Mouse (Mus musculus) NIH3T3 (cell line): Measurements from ENCODE around the gene Rhbdl1.
A peak's percentile ranks its signal among the peaks of the same experiment; 100 is the strongest.

Experiments used
- DNase-seq: peaks from one replicate; pipeline ENCODE4 v3.0.0-alpha.2; 2012; ENCODE audit warnings: low read depth

Rhbdl1 gene

DNA sequence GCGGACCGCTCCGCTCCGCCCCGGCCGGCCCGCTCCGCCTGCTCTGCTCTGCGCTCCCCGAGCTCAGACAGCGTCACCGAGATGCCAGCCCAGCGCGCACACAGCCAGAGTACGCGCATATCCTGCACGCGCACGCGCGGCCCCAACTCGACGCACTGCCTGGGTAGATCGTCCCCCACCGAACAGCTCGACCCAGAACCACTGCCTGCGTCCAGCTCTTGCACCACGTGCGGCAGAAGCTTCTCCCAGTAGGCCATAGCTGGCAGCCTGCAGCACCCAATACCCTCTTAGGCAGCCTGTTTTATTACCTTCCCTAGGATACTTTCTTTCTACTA lies at the start of gene Rhbdl1:
TSS of gene Rhbdl1 (minus strand) at position 220 of the 335 bp plus-strand sequence.
- DNase-seq = no peak

DNA sequence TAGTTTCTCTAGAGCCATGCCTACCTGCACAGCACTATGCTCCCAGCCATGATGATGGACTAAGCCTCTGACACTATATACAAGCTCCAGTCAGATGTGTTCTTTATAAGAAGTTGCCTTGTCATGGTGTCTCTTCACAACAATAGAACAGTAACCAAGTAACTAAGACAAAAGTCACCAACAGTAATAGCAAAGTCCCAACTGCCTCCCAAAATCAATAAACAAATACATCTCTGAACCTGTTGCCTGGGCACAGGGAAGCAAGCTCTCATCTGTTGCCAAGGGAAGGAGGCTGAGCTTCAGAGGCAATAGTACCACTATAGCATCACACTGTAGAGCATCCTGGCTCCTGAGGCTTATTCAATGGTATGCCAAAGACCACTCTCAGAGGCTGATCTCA lies 49.7 kb upstream of the Rhbdl1 start:
- DNase-seq = no peak

DNA sequence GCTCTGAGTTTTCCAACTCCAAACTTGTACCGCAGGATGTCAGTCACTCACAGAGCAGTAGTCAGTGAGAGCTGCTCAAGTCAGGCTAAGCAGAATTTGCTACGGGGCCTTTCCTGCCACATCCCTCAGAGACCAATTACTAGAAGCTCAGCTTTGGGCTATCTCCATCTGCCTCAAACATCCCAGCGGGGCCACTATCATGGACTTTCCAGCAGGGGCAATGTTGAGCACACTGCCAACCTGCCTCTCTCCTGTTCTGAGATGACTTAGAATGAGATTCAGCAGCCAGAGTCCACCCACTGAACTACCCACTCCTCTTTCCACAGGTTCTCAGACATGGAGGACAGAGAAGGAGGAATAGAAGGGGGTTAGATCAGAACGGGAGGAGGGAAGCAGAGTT lies 48.5 kb upstream of the Rhbdl1 start:
- peak; percentile 58 for DNase-seq

DNA sequence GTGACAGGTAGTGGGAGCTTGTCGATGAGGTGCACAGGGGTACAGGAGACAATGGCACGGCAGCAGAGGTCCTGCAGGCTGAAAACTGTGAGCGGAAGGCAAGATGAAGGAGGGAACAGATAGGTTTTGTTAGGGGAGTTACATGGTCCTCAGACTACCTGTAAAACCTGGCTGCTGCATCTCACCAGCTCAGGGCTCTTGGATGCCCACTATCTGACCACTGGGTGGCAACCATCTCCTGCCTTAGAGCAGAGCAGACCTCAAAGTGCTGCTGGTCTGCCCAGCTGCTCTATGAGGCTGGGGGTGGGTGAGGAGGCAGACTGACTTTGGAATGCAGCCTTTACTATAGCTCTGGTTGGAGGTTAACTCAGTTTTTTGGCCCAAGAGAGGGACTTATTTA lies 46.7 kb upstream of the Rhbdl1 start:
- no peak for DNase-seq

DNA sequence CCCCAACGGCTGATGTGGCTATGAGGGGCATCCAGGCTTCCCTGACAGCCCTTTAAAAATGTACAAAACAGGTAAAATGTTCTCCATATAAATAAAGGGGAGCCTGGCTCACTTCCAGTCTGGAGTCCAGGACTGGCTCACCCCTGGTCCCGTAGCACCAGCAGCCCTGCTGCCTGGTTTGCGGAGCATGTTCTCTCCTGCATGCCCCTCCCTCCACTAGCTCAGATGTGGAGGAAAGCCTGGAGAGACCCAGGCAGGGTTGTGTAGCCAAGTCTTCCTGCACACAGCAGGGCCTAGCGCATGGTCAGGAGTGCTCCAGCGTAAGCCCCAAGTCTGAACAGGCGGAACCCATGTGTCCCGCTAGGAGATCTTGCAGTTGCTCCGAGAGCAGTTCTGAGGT lies 46.2 kb upstream of the Rhbdl1 start:
- DNase-seq = no peak

DNA sequence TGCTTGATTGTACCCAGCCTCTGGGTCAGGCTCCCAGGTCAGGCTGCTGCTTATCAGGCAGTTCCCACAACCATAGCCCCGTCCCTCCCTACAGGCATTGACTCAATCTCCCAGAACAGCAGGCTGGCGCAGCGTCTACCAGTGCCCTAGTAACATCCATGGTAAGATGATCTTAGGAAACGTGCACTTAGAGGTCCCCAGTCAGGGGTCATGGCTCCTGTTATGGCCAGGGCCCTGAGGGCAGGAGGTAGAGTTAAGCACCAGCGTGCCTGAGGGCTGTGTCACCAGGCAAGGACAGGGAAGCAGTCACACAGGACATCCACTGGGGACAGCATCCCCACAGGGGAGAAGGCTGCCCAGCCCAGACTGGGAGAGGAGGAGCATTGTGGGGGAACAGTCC lies 45.2 kb upstream of the Rhbdl1 start:
- no peak for DNase-seq

DNA sequence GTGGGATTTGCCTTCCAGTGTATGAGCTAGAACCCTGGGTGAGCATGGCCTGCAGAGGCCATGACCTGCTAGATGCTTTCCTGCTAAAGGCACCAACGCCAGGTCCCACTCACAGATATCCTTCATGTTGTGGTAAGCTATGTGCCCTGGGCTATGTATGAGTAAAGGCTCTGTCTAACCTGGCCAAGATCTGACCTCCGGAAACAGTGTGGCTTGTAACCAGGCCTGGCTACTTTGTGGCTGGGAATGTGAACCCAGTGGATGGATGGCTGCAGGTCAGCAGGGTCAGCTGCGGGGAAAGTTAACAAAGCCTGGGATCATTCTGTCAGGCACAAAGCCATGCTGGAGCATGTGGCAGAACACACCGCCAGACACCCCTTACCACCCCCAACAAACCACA lies 44.6 kb upstream of the Rhbdl1 start:
- no peak for DNase-seq

DNA sequence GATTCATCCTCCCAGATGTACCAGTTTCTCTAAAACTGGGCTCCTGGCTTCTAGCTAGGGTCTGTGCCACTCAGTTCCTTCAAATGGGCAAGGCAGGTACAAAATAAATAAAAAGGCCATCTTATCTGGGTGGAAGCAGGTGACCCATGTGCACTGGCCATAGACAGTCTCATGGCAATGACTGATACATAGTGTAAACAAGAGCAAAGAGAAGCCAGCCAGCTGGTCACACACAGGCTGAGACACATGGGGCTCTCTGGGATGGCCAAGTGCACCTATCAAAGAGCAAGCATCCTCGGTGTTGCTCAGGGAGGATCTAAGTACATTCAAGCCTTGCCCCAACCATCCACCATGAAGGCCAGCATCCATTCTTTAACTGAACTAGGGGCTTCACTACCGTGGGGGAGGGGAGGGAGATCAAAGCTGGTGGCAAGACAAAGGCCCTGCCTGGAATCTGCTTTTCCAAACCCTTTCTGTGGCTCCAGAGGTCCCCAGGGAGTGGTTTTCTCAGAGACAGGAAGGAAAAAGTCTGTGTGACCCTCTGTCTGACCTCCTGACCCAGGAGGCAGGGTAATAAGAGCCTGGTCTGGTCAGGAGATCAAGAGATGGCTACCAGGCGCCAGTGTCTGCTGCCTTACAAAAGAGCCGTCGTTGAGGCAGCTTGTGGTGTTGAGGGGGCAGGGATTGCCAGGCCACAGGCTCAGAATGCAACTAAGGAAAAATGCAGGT lies 44.0 kb upstream of the Rhbdl1 start:
- no peak for DNase-seq

DNA sequence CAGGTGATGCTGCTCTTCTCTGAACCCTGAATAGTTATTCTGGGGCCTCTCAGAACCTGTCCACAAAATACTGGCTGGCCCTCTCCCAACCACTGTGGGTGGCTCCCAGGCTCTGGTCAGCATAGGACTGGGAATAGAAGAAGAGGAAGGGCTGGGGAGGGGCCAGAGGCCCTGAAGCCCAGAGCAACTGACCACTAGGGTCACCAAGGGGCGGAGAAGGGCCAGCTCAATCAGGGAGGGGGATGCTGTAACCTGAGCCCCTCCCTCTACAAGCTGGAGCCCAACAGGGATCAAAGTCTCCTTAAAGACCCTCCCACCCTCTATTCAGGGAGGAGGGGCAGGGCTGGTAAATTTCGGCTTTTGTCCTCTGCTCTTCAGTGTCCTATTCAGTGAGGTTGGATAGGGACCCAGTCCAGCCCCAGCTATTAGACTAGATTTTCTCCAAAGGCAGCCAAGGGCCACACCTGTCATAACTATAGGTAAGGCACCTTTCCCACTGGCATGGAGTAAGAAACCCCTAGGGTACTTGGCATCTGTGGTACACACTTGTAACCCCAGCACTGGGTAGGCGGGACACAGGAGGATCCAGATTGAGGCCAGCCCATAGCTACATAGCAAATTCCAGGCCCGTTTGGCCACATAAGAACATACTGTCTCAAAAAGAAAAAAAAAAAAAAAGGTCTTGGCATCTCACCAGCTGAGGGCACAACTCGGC lies 43.3 kb upstream of the Rhbdl1 start, which contains the start of gene Wfikkn1:
TSS of gene Wfikkn1 (minus strand) at position 663 of the 715 bp plus-strand sequence.
- no peak for DNase-seq

DNA sequence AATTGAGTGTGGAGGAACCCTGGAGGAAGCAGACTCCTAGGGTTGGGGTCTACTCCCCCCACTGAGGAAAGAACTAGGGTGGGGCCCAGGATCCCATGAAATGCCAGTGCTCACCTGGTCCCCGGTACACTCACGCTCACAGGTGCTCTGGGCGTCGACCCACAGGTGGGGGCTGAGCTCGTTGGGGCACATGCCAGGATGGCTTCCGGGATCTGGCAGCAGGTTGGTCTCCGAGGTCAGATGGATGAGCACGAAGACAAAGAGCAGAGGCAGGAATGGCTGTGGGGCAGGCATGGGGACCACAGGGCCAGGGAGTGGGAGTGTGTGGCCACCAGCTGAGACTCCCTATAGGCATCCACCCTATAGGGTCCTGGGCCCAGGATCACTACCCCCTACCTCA lies 42.7 kb upstream of the Rhbdl1 start:
- DNase-seq = no peak

DNA sequence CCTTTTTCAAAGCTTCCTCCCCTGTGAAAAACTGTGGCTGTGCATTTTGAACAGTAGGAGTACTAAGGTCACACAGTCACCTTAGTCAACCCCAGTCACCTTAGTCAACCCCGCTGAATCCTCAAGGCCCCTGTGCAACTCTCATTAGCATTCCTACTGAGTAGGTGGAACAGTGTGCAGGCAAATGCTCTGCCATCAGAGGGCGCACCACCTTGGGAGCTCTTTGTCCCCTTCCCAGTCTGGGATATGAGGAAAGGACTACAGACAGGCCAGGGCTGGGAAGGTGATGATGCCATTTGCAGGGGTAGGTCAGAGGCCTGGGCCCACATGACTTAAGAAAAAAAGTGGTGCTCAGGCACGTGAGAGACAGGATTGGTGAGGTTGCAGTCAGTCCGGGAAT lies 42.2 kb upstream of the Rhbdl1 start:
- DNase-seq = peak; percentile 61

DNA sequence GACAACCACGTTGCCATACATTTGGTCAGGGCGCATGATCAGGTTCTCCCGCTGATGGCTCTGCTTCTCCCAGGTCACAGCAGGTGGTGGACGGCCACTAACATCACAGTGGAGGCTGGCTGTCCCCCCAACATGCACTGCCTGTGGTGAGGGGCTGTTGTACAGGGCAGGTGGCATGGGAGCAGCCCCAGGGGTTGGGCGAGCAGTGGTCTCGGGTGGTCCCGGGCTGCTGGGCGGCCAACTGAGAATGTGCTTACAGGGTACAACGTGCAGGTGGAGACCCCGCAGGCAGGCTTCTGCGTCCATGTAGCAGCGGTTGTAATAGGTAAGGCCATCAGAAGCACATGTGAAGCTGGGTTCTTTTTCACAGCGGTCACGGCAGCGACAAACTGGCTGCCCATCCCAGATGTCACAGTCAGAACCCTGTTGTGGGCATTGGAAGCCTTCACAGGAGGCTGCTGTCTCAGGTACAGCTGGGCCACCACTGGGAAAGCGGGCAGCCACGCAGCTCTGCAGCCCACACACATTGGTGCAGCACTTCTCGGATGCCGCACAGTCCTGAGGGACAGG lies 41.6 kb upstream of the Rhbdl1 start:
- no peak for DNase-seq

DNA sequence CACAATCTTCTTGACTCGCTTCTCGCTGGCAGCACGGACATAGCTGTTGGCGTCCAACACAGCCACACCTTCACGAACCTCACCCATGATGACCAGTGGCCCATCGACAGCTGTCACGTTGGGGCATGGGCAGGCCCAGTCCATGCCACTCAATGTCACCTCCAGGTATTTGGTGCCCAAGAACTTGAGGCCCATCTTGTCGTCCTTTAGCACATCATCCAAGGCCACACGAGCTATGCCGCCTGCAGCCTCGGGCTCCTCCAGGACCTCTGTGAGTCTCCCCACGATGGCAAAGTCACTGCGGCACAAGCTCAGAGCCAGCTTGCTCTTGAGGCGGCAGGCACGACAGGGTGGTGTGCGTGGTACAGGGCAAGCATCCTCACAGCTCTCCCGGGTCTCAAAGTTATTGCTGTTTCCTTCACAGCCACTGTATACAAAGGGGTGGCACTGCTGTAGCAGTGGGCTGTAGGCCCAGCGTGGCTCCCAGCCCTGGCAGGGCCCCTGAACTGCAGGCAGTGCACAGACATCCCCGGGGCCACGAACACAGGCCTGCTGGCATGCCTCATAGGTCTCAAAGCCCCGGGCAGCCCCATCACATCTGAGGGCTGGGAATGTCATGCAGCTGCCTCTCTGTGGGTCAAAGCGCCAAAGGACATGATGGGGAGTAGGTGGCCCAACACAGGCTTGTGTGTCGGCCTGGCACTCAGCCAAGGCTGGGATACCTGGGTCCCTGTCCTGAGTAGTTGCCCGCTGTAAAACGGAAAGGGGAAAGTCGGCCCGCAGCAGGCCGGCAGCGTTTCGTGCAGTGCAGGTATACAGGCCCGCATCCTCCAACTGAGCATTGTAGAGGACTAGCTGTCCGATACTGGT lies 40.9 kb upstream of the Rhbdl1 start:
- no peak for DNase-seq

DNA sequence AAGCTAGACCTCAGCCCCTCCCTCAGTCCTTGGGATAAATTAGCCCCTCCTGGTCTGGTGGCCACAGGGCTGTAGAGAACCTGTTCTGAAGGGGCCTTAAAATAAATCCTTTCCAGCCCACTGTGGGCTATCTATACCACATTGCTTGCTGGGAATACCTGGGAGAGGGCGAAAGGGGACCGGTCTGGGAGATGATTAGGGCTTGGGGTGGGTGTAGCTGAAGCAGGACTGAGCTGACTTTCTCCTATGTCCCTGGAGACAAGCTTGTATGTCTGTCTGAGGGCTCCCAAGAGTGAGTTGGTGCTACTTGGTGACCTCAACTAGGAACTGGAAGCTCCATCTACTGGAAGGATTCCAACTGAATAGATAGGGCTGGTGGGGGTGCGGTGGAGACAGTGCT lies 39.9 kb upstream of the Rhbdl1 start:
- no peak for DNase-seq

DNA sequence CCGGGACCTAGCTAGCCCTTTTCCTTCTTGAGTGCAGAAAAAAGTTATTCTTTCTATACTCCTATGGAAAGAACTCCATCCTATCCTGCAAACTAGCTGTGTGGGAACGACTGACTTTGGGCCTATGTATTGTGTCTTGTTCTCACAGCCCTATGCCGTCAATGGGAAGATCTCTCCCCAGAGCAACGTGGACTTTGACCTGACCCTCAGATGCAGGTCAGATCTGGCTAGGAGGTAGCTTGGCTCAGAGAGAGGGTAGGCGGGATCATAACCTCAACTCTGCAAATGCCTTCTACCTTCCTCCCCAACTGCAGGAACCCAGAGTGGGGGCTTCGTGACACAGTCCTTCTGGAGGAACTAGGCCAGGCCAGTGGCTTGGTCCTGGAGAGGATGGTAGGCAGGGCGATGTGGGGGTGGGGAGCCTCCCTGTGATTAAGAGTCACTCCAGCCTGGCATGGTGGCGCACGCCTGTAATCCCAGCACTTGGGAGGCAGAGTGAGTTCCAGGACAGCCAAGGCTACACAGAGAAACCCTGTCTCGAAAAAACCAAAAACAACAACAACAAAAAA lies 39.3 kb upstream of the Rhbdl1 start:
- no peak for DNase-seq

DNA sequence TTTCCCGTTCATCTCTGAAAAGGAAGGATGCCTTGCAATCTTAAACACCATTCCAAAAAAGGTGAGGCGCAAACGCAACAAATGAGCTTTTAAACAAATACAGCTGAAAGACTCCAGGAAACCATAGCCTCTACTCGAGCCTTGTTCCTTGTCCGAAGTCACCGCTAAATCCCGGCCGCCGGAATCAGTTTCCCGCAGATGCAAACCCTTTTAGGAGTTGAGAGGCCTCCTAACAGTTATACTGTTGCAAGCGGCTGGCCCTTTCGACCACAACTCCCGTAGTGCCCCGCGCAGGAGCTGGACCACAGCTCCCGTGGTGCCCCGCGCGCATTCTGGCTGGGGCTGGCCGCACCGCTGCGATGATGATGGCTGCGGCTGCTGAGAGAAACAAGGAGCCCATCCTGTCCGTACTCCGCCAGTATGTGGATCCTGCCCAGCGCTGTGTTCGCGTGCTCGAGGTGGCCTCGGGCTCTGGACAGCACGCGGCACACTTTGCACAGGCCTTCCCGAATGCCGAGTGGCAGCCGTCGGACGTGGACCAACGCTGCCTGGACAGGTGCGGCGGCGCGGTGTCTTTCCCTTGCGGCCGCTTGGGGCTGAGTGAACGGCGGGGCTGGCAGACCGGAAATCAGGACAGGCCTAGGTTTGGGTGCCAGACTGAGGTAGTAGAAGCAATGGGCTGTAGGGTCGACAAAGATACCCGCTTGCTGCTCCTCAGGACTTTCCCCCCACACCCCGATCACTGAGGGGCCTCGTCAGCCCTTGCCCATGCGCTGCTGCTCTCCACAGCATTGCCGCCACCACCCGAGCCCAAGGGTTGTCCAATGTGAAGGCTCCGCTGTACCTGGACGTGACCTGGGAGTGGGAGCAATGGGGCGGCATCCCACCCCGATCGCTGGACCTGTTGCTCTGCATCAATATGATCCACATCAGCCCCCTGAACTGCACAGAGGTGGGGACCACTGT lies 38.4 kb upstream of the Rhbdl1 start:
- peak; percentile 94 for DNase-seq

DNA sequence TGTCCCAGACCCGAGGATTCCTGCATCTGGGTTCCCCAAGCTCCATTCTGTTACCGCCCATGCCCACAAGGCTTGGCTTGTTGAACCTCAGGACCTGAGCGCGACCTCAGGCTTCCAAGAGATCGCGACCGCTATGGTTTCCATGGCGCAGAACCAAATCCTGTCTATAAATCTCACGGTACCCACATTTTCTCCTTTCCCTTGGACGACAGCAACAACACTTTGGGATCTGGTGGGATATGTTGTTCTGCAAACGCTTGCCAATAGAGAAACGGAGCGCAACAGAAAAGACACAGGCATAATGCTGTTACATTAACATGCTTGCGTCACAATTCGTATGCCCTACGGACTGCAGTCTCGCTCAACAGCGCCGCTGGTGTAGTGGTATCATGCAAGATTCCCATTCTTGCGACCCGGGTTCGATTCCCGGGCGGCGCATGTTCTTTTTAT lies 37.7 kb upstream of the Rhbdl1 start, which contains the start of gene Mettl26:
TSS of gene Mettl26 (plus strand) at position 354 of the 450 bp plus-strand sequence.
- DNase-seq = peak; percentile 98

DNA sequence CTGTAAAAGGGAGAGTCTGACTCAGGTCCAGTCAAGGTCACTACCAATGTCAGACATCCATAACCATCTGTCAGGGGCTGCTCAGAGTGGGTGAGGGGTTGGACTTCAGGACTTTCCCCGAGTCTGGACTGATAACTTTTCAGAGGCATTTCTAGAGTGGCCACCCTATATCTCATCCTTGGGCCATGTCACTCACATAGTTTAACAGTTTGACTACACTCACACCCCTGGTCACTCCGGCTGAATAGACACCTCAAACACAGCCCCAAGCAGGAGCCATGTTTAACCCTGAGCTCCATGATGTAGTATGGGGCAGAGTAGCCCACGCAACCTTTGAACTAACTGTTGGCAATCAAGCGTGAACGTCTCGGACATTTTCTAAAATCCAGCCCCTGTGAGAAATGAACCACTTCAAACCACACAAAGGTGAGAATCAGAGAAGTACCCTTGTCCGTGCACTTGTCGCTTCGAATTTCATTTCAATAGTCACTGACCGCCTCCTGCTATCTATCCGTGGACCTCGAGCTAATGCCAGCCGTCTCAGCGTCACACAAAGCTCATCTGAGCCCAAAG lies 37.1 kb upstream of the Rhbdl1 start:
- no peak for DNase-seq

DNA sequence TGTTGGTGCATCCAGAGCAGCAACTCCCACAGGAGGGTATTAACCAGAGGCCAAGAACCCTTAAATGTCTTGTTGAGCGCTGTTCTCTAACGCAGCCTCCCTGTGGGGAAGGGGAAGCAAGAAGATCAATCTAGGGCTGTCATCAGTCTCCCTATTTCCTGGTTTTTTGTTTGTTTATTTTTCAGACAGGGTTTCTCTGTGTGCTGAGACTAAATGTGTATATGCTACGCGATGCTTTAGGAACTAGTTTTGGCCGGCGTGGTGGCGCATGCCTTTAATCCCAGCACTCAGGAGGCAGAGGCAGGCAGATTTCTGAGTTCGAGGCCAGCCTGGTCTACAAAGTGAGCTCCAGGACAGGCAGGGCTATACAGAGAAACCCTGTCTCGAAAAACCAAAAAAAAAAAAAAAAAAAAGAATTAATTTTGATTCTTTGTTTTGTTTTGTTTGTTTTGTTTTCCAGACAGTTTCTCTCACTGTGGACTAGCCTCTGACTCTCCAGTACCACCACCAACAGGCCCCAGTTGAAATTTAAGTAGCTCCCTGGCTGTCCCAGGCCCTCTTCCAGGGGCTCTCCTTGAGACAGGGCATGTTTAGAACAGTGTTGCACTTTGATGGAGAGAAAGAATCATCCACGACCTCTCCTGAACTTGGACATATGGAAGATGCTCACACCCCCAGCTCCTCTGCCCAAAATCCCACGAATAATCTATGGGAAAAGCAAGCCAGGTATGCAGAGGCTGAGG lies 36.5 kb upstream of the Rhbdl1 start:
- DNase-seq = no peak

DNA sequence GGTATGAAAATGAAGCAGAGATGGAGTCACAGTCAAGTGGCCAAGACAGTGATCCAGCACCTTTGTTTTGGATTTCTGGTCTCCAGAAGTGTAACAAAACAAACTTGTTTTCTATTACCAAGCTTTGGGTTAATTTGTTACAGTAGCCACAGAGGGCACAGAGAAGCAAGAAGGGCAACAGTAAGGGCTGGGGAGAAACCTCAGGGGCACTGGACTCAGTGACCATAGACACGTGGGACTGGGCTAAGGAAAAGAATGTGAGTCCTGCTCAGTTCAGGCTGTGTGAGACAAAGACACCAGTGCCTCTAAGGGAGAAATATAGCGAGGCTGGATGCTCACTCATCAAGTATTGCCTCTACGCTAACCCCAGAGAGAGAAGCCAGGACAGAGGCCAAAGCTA lies 35.6 kb upstream of the Rhbdl1 start:
- DNase-seq = no peak
